Mouse (Mus musculus) hindbrain, embryonic 14.5 days (tissue): ENCODE measurements around the gene Armc6. TPM values are rescaled to one million over a fixed set of nuclear protein-coding genes. Genes with fewer than 3 reads are reported as not detected.

ENCODE experiments used
- ATAC-seq: fragments of 200-750 bp; cut with Nextera tagmentation; 2 replicates; pipeline ENCODE4 v1.8.0; 2017; ENCODE audit warnings: moderate number of reproducible peaks, mild to moderate bottlenecking, moderate TSS enrichment, moderate library complexity; ENCODE audit not compliant: low FRiP score
- DNase-seq: peaks from one replicate; pipeline ENCODE4 v3.0.0-alpha.2; 2015; ENCODE audit warnings: low spot score
- H3K27ac ChIP-seq: fragments of 300-500 bp; sonication (generic); 2 replicates; pipeline ENCODE4 v1.5.1; 2014; ENCODE audit warnings: mild to moderate bottlenecking, moderate library complexity
- H3K27me3 ChIP-seq: fragments of 300-500 bp; sonication (generic); 2 replicates; pipeline ENCODE4 v1.6.1; 2014; ENCODE audit warnings: mild to moderate bottlenecking, low read length, mixed read lengths; ENCODE audit not compliant: control insufficient read depth, insufficient read depth
- H3K36me3 ChIP-seq: fragments of 300-500 bp; sonication (generic); replicated peaks from 2 replicates; pipeline ENCODE4 v1.6.1; 2014; ENCODE audit not compliant: control insufficient read depth, insufficient read depth
- H3K4me1 ChIP-seq: fragments of 300-500 bp; sonication (generic); replicated peaks from 2 replicates; pipeline ENCODE4 v1.6.1; 2014; ENCODE audit warnings: antibody characterized with exemption, low read length, mixed read lengths; ENCODE audit not compliant: control insufficient read depth, insufficient read depth
- H3K4me2 ChIP-seq: fragments of 300-500 bp; sonication (generic); replicated peaks from 2 replicates; pipeline ENCODE4 v1.6.1; 2014; ENCODE audit warnings: mild to moderate bottlenecking, moderate library complexity
- H3K4me3 ChIP-seq: fragments of 300-500 bp; sonication (generic); replicated peaks from 2 replicates; pipeline ENCODE4 v1.5.1; 2014; ENCODE audit warnings: mild to moderate bottlenecking, low read length
- H3K9ac ChIP-seq: fragments of 300-500 bp; sonication (generic); 2 replicates; pipeline ENCODE4 v1.6.1; 2014
- H3K9me3 ChIP-seq: fragments of 300-500 bp; sonication (generic); 2 replicates; pipeline ENCODE4 v1.6.1; 2016; ENCODE audit warnings: low read length; ENCODE audit not compliant: control insufficient read depth
- WGBS: fragments of 180-500 bp; shearing (Covaris S2); extraction: QIAGEN DNeasy Blood & Tissue Kit; methylation state at CpG from one replicate; pipeline ENCODE4 v1.1.7; 2014; 5-methylcytosine and 5-hydroxymethylcytosine counted together
- polyA plus RNA-seq: library from polyadenylated mRNA; unstranded; fragments of >200 nt; fragmentation: Nextera tagmentation; extraction: Ambion mirVana; gene quantifications from 2 replicates; pipeline ENCODE4 v1.2.1, GENCODE M21; 2014

Armc6 gene
- polyA plus RNA-seq, 1 experiment from 2014 or later: 97.6 TPM

GRCm38 (mm10) chr8:70188707-70189106, 45.6 kb downstream of the Armc6 start:
- Histone ChIP-seq H3K36me3 (peaks cover 16% of the 10 kb centered on the region; the same call in 1 of the 2 replicates), H3K4me2 (no peak overlapping the region), H3K4me1 (no peaks in the 10 kb centered on the region), H3K27me3 (no peaks in the 10 kb centered on the region), H3K9me3 (no peaks in the 10 kb centered on the region), H3K4me3 (no peak overlapping the region), H3K27ac (no peak overlapping the region), H3K9ac (no peak overlapping the region)
- DNase-seq (no peak), ATAC-seq (no peak)
- WGBS: 72% methylated on average over 7 of the region's 7 CpGs

GRCm38 (mm10) chr8:70183194-70183593, 51.1 kb downstream of the Armc6 start:
- DNase-seq (no peak), ATAC-seq (no peak)
- no peak overlapping the region for H3K4me2 ChIP-seq
- H3K36me3 ChIP-seq: peaks cover 21% of the 10 kb centered on the region
- H3K27ac ChIP-seq: no peak overlapping the region
- no peak overlapping the region for H3K9ac ChIP-seq
- H3K4me3 ChIP-seq: no peak overlapping the region
- H3K9me3 ChIP-seq: no peaks in the 10 kb centered on the region
- no peaks in the 10 kb centered on the region for H3K4me1 ChIP-seq
- H3K27me3 ChIP-seq: no peaks in the 10 kb centered on the region
- 93% methylated on average over 4 of the region's 4 CpGs for WGBS

- H3K9ac ChIP-seq: no peak overlapping the region
These were observed 52.4 kb downstream of the Armc6 start for GRCm38 (mm10) chr8:70181903-70182252.

GRCm38 (mm10) chr8:70181212-70181902, 52.9 kb downstream of the Armc6 start:
- H3K9ac ChIP-seq: no peak overlapping the region
- H3K4me3 ChIP-seq: no peak overlapping the region
- H3K36me3 ChIP-seq: peaks cover 29% of the 10 kb centered on the region
- no peaks in the 10 kb centered on the region for H3K4me1 ChIP-seq
- ATAC-seq: no peak
- DNase-seq: no peak
- no peaks in the 10 kb centered on the region for H3K9me3 ChIP-seq
- no peak overlapping the region for H3K4me2 ChIP-seq
- no peak overlapping the region for H3K27ac ChIP-seq
- WGBS: 89% methylated on average over 16 of the region's 16 CpGs
- H3K27me3 ChIP-seq: no peaks in the 10 kb centered on the region

More at GRCm38 (mm10) chr8:70181903-70182252, 52.4 kb downstream of the Armc6 start:
- Histone ChIP-seq H3K27ac (no peak overlapping the region), H3K36me3 (peaks cover 29% of the 10 kb centered on the region), H3K27me3 (no peaks in the 10 kb centered on the region), H3K4me3 (no peak overlapping the region), H3K4me1 (no peaks in the 10 kb centered on the region), H3K9me3 (no peaks in the 10 kb centered on the region), H3K4me2 (no peak overlapping the region)
- ATAC-seq: no peak
- no peak for DNase-seq
- 67% methylated on average over 2 of the region's 2 CpGs for WGBS

- H3K9ac ChIP-seq: no peak overlapping the region
- H3K4me1 ChIP-seq: no peaks in the 10 kb centered on the region
- DNase-seq (no peak), ATAC-seq (no peak)
- no peaks in the 10 kb centered on the region for H3K27me3 ChIP-seq
- peaks cover 29% of the 10 kb centered on the region for H3K36me3 ChIP-seq
- H3K4me2 ChIP-seq: no peak overlapping the region
- no peaks in the 10 kb centered on the region for H3K9me3 ChIP-seq
- no peak overlapping the region for H3K27ac ChIP-seq
- WGBS: over 99% methylated on average over 4 of the region's 4 CpGs
- H3K4me3 ChIP-seq: no peak overlapping the region
These were observed 55.2 kb downstream of the Armc6 start for GRCm38 (mm10) chr8:70179082-70179481.

- WGBS: 90% methylated on average over 2 of the region's 2 CpGs
- Histone ChIP-seq H3K27me3 (no peaks in the 10 kb centered on the region), H3K27ac (no peak overlapping the region), H3K4me3 (no peak overlapping the region), H3K9ac (no peak overlapping the region), H3K9me3 (no peaks in the 10 kb centered on the region), H3K4me2 (no peak overlapping the region), H3K4me1 (peaks cover 2% of the 10 kb centered on the region; the same call in 1 of the 2 replicates), H3K36me3 (peaks cover 29% of the 10 kb centered on the region)
- DNase-seq (no peak), ATAC-seq (no peak)
These were observed 56.0 kb downstream of the Armc6 start for GRCm38 (mm10) chr8:70178231-70178630.

GRCm38 (mm10) chr8:70174079-70174478, 60.2 kb downstream of the Armc6 start:
- DNase-seq (no peak), ATAC-seq (no peak)
- Histone ChIP-seq H3K36me3 (peaks cover 8% of the 10 kb centered on the region; the same call in 1 of the 2 replicates), H3K4me3 (no peak overlapping the region), H3K4me1 (peaks cover 14% of the 10 kb centered on the region), H3K27ac (no peak overlapping the region), H3K9ac (no peak overlapping the region), H3K4me2 (no peak overlapping the region), H3K9me3 (no peaks in the 10 kb centered on the region), H3K27me3 (no peaks in the 10 kb centered on the region)
- WGBS: 94% methylated on average over 7 of the region's 7 CpGs

- H3K9me3 ChIP-seq: no peaks in the 10 kb centered on the region
- H3K36me3 ChIP-seq: peaks cover 8% of the 10 kb centered on the region; the same call in 1 of the 2 replicates
- ATAC-seq: no peak
- H3K4me2 ChIP-seq: peak overlapping the region; percentile 65
- H3K4me1 ChIP-seq: peaks cover 14% of the 10 kb centered on the region
- no peak overlapping the region for H3K9ac ChIP-seq
- no peaks in the 10 kb centered on the region for H3K27me3 ChIP-seq
- H3K27ac ChIP-seq: no peak overlapping the region
- no peak overlapping the region for H3K4me3 ChIP-seq
- WGBS: 87% methylated on average over 5 of the region's 5 CpGs
- DNase-seq: no peak
These were observed 60.9 kb downstream of the Armc6 start for GRCm38 (mm10) chr8:70173320-70173719.

GRCm38 (mm10) chr8:70172043-70172681, 62.1 kb downstream of the Armc6 start, which contains the start of gene Tmem161a:
TSS of gene Tmem161a (plus strand) at chr8:70172356.
- peak within 1 kb of the TSS; percentile 65 for H3K4me2 ChIP-seq
- H3K4me3 ChIP-seq: peak within 1 kb of the TSS; percentile 55
- peaks cover 3% of the 10 kb centered on the region; the same call in 1 of the 2 replicates for H3K36me3 ChIP-seq
- H3K9ac ChIP-seq: peak within 1 kb of the TSS; percentile 78
- DNase-seq (peak; percentile 93), ATAC-seq (peak; percentile 95)
- no peaks in the 10 kb centered on the region for H3K27me3 ChIP-seq
- WGBS: 2% methylated on average over 27 of the region's 27 CpGs
- H3K27ac ChIP-seq: peak within 1 kb of the TSS; percentile 38; the same call in 1 of the 2 replicates
- H3K9me3 ChIP-seq: no peaks in the 10 kb centered on the region
- H3K4me1 ChIP-seq: peaks cover 14% of the 10 kb centered on the region
